Mouse (Mus musculus) monocyte, adult 5-6 weeks (primary cell): ENCODE data around the gene Ccr1. TPM values are rescaled to one million over a fixed set of nuclear protein-coding genes. Genes with fewer than 3 reads are reported as not detected.
A peak's percentile ranks its signal among the peaks of the same experiment; 100 is the strongest.
"Not testable (repeated sequence)": the region's sequence is repeated elsewhere in the genome, so short reads cannot be mapped to it uniquely, and the experiment has no call there.

ENCODE experiments used
- ATAC-seq: fragments of 153-309, 156-312 bp; replicated peaks from 2 replicates; pipeline ENCODE4 v1.8.0; 2017; ENCODE audit warnings: mild to moderate bottlenecking; ENCODE audit not compliant: low TSS enrichment, insufficient number of reproducible peaks, severe bottlenecking, poor library complexity, low FRiP score
- total RNA-seq: library from RNA; stranded (forward); fragments of 200-1000, 200-491, 200-594 nt; gene quantifications from 3 replicates; pipeline ENCODE4 v1.2.3, GENCODE M21; 2017

The Ccr1 gene
- 3.8 to 22.9 TPM (median 22.1 TPM) in 3 replicates for total RNA-seq

DNA sequence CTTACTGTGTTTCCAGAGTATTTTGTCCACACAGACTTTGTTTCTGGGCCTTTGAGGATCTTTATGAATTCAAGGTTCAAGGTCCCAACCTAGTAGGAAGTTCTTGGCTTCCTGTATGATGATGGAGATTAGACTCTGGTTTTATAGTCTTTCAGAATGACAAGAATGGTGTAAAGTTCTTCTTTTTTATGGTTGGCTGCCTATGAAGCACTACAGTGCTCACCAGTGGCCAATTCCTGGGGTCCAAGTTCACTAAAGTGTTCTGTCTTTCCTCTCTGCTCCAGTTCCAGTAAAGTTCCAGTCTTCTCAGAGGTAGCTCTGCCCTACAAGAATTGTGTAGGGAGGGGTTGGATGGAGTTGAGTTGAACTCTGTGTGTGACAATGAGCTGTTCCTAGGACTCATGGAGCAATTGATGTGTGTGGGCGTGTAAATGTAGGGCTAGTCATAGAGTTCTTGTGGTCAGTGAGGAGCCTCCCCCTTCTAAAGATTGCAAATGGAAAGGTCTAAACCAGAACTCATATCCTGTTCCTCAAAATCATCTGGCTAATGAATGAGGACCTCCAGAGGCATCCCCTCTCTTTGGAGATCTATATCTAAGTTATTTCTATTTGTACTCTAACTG lies at the start of gene Ccr1:
Ccr1 (minus strand) TSS at position 403 of the 623 bp plus-strand sequence.
- peak; percentile 87 for ATAC-seq

- ATAC-seq = no peak
Measured at GRCm38 (mm10) chr9:124016048-124016447, 47.6 kb upstream of the Ccr1 start.

GRCm38 (mm10) chr9:124014985-124015652 lies 46.6 kb upstream of the Ccr1 start:
- ATAC-seq = no peak

GRCm38 (mm10) chr9:124013270-124013669 lies 44.8 kb upstream of the Ccr1 start:
- ATAC-seq = 0 out of 2 replicates have a peak, but pooled peaks have one; percentile 56

DNA sequence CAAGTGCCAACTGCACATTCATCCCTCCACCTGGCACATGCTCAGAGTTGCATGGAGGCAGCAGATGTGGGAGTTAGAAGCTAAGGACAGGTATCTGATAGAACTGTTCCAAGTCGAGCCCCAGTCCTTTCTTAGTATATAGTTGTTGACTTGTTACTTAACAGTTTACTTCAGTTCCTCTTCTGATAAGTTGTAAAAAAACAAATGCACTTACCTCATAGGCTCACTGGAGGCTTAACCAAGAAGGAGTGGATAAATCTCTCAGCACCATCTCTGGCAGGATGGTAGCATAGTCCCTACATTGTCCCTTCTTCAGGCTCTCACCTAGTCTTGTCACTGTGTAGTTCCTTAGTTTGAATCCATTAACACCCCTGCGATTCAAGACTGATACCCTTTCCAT lies 44.2 kb upstream of the Ccr1 start:
- ATAC-seq = peak; percentile 71

GRCm38 (mm10) chr9:123999784-124000183 lies 31.3 kb upstream of the Ccr1 start:
- ATAC-seq = no peak; the same call in 1 of the 2 replicates

- ATAC-seq = no peak
Measured at GRCm38 (mm10) chr9:123997719-123998118, 29.2 kb upstream of the Ccr1 start.

DNA sequence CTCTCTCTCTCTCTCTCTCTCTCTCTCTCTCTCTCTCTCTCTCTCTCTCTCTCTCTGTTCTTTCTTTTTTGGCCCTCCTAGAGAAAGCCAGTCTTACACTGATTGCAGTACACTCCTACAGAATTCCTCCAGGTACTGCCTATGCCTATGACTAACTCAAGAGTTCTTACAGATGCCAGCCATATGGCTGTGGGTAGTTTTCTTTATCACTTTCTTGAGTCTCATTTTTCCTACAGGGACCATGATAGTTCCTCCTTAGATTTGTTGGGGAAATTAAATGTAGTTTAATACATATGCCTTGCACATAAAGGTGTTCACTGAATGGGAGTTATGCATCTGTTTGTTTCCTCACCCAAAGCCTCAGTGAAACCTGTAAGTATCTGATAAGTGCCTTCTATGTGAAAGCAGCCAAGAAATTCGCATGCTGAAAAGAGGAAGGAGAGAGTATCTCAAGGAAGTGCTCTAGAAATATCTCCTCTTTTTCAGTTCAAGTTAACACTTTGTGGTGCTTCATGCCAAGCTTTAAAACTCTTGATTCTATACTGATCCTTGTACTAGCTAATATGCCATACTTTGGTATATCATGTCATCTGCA lies 22.9 kb upstream of the Ccr1 start:
- ATAC-seq = peak; percentile 59

GRCm38 (mm10) chr9:123989671-123990070 lies 21.2 kb upstream of the Ccr1 start:
- no peak for ATAC-seq

- ATAC-seq = peak; percentile 93
Measured at GRCm38 (mm10) chr9:123986217-123986616, 17.7 kb upstream of the Ccr1 start.

GRCm38 (mm10) chr9:123984943-123985342 lies 16.5 kb upstream of the Ccr1 start:
- ATAC-seq = no peak

DNA sequence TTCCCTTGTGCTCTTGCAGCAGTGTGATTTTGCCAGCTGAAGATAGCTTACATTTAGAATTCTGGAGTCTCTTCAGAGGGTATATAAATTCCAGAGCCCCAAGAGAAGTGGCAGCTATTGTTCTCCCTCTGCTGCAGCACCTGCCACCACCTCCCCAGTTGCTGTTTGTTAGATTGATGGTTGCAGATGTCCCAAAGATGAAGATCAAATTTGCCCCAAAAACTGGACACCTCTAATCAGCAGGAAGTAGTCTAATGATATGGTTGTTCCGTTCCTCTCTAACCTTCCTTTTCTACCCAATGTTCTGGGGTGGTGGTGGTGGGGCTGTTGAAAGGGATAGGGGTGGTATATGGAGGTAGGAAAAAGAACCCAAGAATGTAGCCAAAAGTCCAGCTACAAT lies 14.2 kb upstream of the Ccr1 start:
- ATAC-seq = no peak

DNA sequence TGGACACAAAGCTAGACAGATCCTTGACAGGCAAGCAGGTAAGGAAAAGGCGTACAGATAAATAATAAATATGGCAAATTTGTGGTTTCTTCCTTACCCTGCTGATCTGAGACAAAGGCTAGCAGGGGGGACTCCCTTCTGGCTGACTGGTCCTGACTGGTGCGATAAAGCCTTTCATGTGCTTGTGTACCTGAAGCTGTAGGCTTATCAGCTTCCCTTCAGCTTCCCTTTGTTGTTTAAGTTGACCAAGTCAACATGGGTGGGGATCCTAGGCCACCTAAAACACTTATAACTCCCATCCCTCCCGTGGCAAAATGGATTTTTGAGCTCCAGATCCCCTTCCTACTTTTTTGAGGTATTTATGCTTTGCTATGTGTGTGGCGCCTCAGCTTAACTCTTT lies 13.4 kb upstream of the Ccr1 start:
- ATAC-seq = no peak

DNA sequence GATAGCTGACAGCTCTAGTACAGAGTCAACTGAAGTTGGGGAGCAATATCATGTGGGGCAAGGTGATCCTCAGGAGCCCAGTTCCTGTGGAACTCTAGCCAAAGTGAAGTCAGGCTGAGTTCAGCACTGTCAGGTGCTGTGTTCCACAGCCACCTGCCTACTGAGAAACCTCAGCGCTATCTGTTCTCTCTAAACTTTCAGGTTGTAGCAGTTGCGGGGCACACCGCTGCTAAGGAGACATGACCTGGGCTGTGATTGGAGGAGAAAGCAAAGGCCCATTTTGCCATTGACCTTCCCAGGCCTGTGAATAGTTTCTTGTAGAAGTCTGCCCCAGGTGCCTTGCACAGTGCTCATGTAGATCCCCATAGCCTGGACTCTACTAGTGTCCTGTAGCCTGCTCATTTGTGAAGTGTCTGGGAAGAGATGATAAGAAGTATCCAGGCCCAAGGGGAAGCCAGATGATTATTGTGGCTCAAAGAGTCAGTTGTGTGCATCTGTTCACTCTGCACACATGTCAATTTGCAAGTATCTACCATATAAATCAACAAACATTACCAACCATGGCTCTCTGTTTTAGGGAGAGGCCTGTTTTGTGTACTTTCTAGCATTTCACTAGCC lies 12.5 kb upstream of the Ccr1 start:
- not testable (repeated sequence) for ATAC-seq

- no peak for ATAC-seq
Measured at GRCm38 (mm10) chr9:123978308-123978707, 9.8 kb upstream of the Ccr1 start, which contains the start of gene Ccr1l1. TSS of gene Ccr1l1 (minus strand) at chr9:123978408.

- ATAC-seq = no peak; the same call in 1 of the 2 replicates
Measured at GRCm38 (mm10) chr9:123976876-123977663, 8.6 kb upstream of the Ccr1 start.

DNA sequence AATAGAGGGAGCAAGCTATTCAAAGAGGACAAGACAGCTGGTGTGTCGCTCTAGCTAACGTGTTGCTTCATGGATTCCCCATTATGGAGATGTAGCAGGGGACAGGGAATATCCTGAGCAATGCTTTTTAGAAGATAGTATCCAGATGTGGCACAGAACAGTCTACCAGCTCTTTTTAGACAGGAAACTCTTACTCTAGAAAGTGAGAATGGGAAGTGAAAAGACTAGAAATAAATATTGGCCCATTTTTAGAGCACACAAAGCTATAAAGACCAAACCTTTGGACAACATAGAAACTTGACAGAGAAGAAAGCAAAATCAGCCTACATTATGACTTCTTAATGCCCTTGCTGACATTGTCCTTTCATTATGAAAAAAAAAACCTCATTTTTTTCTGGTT lies 7.1 kb upstream of the Ccr1 start:
- ATAC-seq = no peak

DNA sequence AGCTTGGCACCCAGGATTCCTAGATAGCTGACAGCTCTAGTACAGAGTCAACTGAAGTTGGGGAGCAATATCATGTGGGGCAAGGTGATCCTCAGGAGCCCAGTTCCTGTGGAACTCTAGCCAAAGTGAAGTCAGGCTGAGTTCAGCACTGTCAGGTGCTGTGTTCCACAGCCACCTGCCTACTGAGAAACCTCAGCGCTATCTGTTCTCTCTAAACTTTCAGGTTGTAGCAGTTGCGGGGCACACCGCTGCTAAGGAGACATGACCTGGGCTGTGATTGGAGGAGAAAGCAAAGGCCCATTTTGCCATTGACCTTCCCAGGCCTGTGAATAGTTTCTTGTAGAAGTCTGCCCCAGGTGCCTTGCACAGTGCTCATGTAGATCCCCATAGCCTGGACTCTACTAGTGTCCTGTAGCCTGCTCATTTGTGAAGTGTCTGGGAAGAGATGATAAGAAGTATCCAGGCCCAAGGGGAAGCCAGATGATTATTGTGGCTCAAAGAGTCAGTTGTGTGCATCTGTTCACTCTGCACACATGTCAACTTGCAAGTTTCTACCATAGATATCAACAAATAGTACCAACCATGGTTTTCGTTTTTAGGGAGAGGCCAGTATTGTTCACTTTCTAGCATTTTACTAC lies 1.5 kb downstream of the Ccr1 start:
- ATAC-seq = not testable (repeated sequence)
